In the genomic region with DNA sequence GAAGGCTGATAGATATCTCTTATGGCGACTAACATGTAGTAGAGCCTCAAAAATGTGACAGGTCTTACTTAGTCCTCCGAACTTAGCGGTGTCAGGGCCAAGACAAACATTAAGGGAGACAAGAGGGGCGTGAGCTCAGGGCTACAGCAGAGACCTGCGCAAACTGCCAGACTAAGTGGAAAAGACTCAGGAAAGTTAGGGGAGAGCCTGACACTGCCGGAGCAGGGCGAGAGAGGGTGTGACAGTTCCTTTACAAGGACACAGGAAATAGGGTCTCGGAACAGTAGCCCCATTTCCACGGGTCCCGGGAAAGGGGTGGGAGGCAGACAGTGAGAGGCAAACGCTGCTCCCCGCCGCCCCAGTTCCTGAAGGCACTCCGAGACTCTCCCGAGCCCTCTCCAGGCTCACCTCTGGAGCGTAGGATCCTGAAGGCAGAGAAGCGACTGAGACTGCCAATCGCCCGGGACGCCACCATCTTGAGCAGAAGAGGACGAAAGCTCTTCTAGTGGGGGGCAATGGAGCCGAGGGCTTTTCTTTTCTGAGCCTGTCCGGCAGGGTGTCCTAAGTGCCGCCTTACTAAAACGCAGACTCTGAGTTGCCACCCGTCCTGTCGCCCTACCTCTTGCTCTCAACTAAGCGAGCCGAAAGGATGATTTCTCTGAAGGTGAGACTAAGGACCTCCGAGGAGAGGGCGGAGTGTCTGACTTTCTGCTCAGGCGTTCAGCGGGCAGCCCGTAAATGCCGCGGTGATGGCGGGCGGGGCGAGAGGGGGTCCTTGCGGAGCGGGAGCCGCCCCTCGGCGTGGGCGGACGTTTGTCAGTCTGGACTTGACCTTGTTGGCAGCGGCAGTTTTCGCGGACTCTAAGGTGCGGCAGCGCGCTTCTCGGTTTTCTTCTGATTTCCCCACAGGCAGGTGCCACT, we compare ENCODE assay signal across 8 mouse cellular contexts. TPM values are rescaled to one million over a fixed set of nuclear protein-coding genes. Genes with fewer than 3 reads are reported as not detected.
DNase-seq lines count a peak whose midpoint lies in the region; ATAC-seq and TF ChIP-seq lines count a peak whose summit lies in the region.

A gene (minus strand): TSS at position 689 of the 921 bp plus-strand sequence.
A gene (plus strand): TSS at position 775 of the 921 bp plus-strand sequence.

- 2% methylated on average over 53 of the region's 53 CpGs for WGBS in forebrain, postnatal 0 days
- under 1% methylated on average over 53 of the region's 53 CpGs for WGBS in lung, embryonic 15.5 days

- H3K9ac ChIP-seq in forebrain, postnatal 0 days = peak within 1 kb of the TSS; percentile 76
- peak within 1 kb of the TSS; percentile 87 for H3K9ac ChIP-seq in lung, embryonic 15.5 days

- peak within 1 kb of the TSS; percentile 93 for H3K4me3 ChIP-seq in G1E (ENCODE audit: low read depth, low read length)
- H3K4me3 ChIP-seq in forebrain, postnatal 0 days (ENCODE audit: low read depth, low read length) = peak within 1 kb of the TSS; percentile 75
- H3K4me3 ChIP-seq in lung, embryonic 15.5 days = peak within 1 kb of the TSS; percentile 96

- TF ChIP-seq CTCF in G1E (IDR thresholded peaks at IDR 0.05; ENCODE audit: low read depth, low read length) = no peak
- peak; percentile 46; the same call in 1 of the 2 replicates for TF ChIP-seq CTCF in forebrain, postnatal 0 days (IDR thresholded peaks at IDR 0.05; ENCODE audit: low read depth)

- peaks cover 25% of the 10 kb centered on the region for H3K36me3 ChIP-seq in G1E (replicated peaks)
- H3K36me3 ChIP-seq in forebrain, postnatal 0 days (ENCODE audit: insufficient read depth) = no peaks in the 10 kb centered on the region
- no peaks in the 10 kb centered on the region for H3K36me3 ChIP-seq in lung, embryonic 15.5 days

- no peaks in the 10 kb centered on the region for H3K27me3 ChIP-seq in G1E (ENCODE audit: insufficient read depth, low read length)
- no peaks in the 10 kb centered on the region for H3K27me3 ChIP-seq in forebrain, postnatal 0 days (ENCODE audit: insufficient read depth, low read length)
- H3K27me3 ChIP-seq in lung, embryonic 15.5 days = no peaks in the 10 kb centered on the region

- peak within 1 kb of the TSS; percentile 91 for H3K27ac ChIP-seq in forebrain, postnatal 0 days (ENCODE audit: low read depth, low read length)
- H3K27ac ChIP-seq in lung, embryonic 15.5 days = peak within 1 kb of the TSS; percentile 92

- no peaks in the 10 kb centered on the region for H3K9me3 ChIP-seq in G1E (replicated peaks)
- no peaks in the 10 kb centered on the region for H3K9me3 ChIP-seq in forebrain, postnatal 0 days (ENCODE audit: low read length)
- H3K9me3 ChIP-seq in lung, embryonic 15.5 days = no peaks in the 10 kb centered on the region

- H3K4me1 ChIP-seq in G1E (ENCODE audit: insufficient read depth, low read depth, low read length) = peaks cover 18% of the 10 kb centered on the region
- H3K4me1 ChIP-seq in forebrain, postnatal 0 days (ENCODE audit: insufficient read depth) = peaks cover 13% of the 10 kb centered on the region
- H3K4me1 ChIP-seq in lung, embryonic 15.5 days = peaks cover 18% of the 10 kb centered on the region

- ATAC-seq in G1E (ENCODE audit: extremely low read depth, insufficient number of reproducible peaks, low FRiP score, poor library complexity, severe bottlenecking) = peak; percentile 54
- ATAC-seq in forebrain, postnatal 0 days = peak; percentile 91
- peak; percentile 90 for ATAC-seq in lung, embryonic 15.5 days (ENCODE audit: borderline replicate concordance, extremely low read depth, low FRiP score, low TSS enrichment)

- DNase-seq in G1E (ENCODE audit: low spot score) = peak; percentile 75
- peak; percentile 90 to 94 for DNase-seq in cerebellum, adult 18-20 months
- DNase-seq in forebrain, postnatal 0 days = peak; percentile 94
- DNase-seq in heart, postnatal 4 days = peak; percentile 96
- DNase-seq in layer of hippocampus, adult 8-10 months (ENCODE audit: low spot score in 2 of 2) = peak; percentile 88 to 93
- peak; percentile 87 for DNase-seq in ovary, adult 18-20 months (ENCODE audit: low spot score)
- DNase-seq in thymus, postnatal 0 days (ENCODE audit: low spot score) = peak; percentile 89

- peak within 1 kb of the TSS; percentile 66 for H3K4me2 ChIP-seq in forebrain, postnatal 0 days (ENCODE audit: low read depth)
- H3K4me2 ChIP-seq in lung, embryonic 15.5 days = peak within 1 kb of the TSS; percentile 60

RNA-seq across cellular contexts. Expression of the first gene that starts in this region (rescaled TPM):
- 121 and 133 TPM in 2 replicates for total RNA-seq in G1E (2014; fragmentation: Nextera tagmentation)
- 162 and 168 TPM in 2 replicates for total RNA-seq in G1E (2017)
- polyA plus RNA-seq in G1E (2012) = 18.4 and 29.8 TPM in 2 replicates
- 50.3 and 57.9 TPM in 2 replicates for total RNA-seq in forebrain, postnatal 0 days (2014; rRNA removed)
- polyA plus RNA-seq in forebrain, postnatal 0 days (2015; fragmentation: Nextera tagmentation; extraction: Ambion mirVana) = 45.9 and 56.1 TPM in 2 replicates
- total RNA-seq in heart, postnatal 4 days (2021) = 1,000 to 10,000 TPM; 1,073 to 1,141 TPM
- 10 to 100 TPM; 73.3 to 81.8 (median 74.5) TPM for total RNA-seq in layer of hippocampus, adult 8-10 months (2022)
- polyA plus RNA-seq in lung, embryonic 15.5 days (2015; fragmentation: Nextera tagmentation; extraction: Ambion mirVana) = 143 TPM in 2 replicates
- 111 and 124 TPM in 2 replicates for polyA plus RNA-seq in thymus, postnatal 0 days (2015; fragmentation: Nextera tagmentation; extraction: Ambion mirVana)

RNA-seq across cellular contexts. Expression of the second gene that starts in this region (rescaled TPM):
- total RNA-seq in G1E (2014; fragmentation: Nextera tagmentation) = 61.4 and 74.9 TPM in 2 replicates
- 108 and 112 TPM in 2 replicates for total RNA-seq in G1E (2017)
- 16.3 and 51.3 TPM in 2 replicates for polyA plus RNA-seq in G1E (2012)
- total RNA-seq in forebrain, postnatal 0 days (2014; rRNA removed) = 54.4 and 59.3 TPM in 2 replicates
- polyA plus RNA-seq in forebrain, postnatal 0 days (2015; fragmentation: Nextera tagmentation; extraction: Ambion mirVana) = 43.2 and 46.2 TPM in 2 replicates
- total RNA-seq in heart, postnatal 4 days (2021) = 1,000 to 10,000 TPM; 1,045 to 1,083 TPM
- 100 to 1,000 TPM in 2 of 4 experiments, 10 to 100 TPM in 2; 85.7 to 106 (median 100) TPM for total RNA-seq in layer of hippocampus, adult 8-10 months (2022)
- 128 and 138 TPM in 2 replicates for polyA plus RNA-seq in lung, embryonic 15.5 days (2015; fragmentation: Nextera tagmentation; extraction: Ambion mirVana)
- polyA plus RNA-seq in thymus, postnatal 0 days (2015; fragmentation: Nextera tagmentation; extraction: Ambion mirVana) = 182 and 193 TPM in 2 replicates

Comparison
In these comparisons a context has a peak if more than half of its experiments do, and no peak if none do; other contexts are left out.
1. Peak in every context shown above with its lines: DNase-seq, ATAC-seq, H3K4me3 ChIP-seq and H3K27ac ChIP-seq.
2. RNA of the first gene that starts in this region (total RNA-seq): 1,073 to 1,141 TPM in heart, postnatal 4 days; 121 to 168 TPM in G1E, 73.3 to 81.8 TPM in layer of hippocampus, adult 8-10 months and 50.3 to 57.9 TPM in forebrain, postnatal 0 days; every median in the first group is over 4 times any median in the second.
3. RNA of the second gene that starts in this region (total RNA-seq): 1,045 to 1,083 TPM in heart, postnatal 4 days; 61.4 to 112 TPM in G1E, 85.7 to 106 TPM in layer of hippocampus, adult 8-10 months and 54.4 to 59.3 TPM in forebrain, postnatal 0 days; every median in the first group is over 4 times any median in the second.